Mouse (Mus musculus): ENCODE measurements around the gene Map3k5. TPM values are rescaled to one million over a fixed set of nuclear protein-coding genes. Genes with fewer than 3 reads are reported as not detected.

Map3k5 gene
- total and polyA plus RNA-seq, 3 experiments, result 0.35 to 0.97 TPM; not detected in 1

DNA sequence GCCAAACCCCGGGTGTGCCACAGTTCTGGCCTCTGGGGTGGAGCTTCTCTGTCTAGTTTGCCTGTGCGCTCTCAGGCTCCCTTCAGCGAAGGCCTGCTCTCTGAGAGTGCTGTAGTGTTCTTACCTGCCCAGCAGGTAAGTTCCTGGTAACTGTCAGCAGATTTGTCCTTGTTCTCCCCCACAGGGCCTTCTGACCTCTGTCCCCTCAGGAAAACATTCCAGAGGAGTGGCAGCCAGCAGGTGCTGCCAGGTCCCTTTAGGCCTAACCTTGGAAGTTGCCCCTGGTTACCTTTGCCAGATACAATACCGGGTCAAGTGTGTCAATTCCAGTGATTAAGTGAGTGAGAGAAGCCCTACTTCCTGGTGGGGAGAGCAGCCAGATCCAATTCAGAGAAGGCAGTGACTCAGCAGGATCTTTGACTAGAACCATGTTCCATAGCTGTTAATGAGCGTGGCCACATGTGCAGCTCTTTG is 252.6 kb downstream of the Map3k5 start:
- TF ChIP-seq ELF1 (IDR thresholded peaks at IDR 0.05; ENCODE audit: low read depth, low read length) (no peak), ZNF384 (IDR thresholded peaks at IDR 0.05; ENCODE audit: low read depth, low read length) (no peak), TAL1 (IDR thresholded peaks at IDR 0.05; ENCODE audit: low read length) (no peak), MXI1 (IDR thresholded peaks at IDR 0.05; ENCODE audit: low read depth, low read length) (no peak), BHLHE40 (IDR thresholded peaks at IDR 0.05; ENCODE audit: borderline replicate concordance, low read depth, low read length) (no peak), UBTF (IDR thresholded peaks at IDR 0.05; ENCODE audit: borderline replicate concordance, insufficient read depth, low read depth, low read length) (no peak), ETS1 (IDR thresholded peaks at IDR 0.05; ENCODE audit: low read depth, low read length) (no peak), MYC (IDR thresholded peaks at IDR 0.05; ENCODE audit: low read depth, low read length) (no peak), CHD1 (IDR thresholded peaks at IDR 0.05; ENCODE audit: low read depth, low read length) (no peak), USF2 (IDR thresholded peaks at IDR 0.05; ENCODE audit: borderline replicate concordance in 1 of 2, insufficient read depth in 1 of 2, low read depth in 1 of 2, low read length in 2 of 2) (no peak), NELFE (IDR thresholded peaks at IDR 0.05; ENCODE audit: low read depth, low read length) (no peak), GABPA (IDR thresholded peaks at IDR 0.05; ENCODE audit: low read depth, low read length) (no peak)
- no peaks in the 10 kb centered on the region for H3K9me3 ChIP-seq (replicated peaks; ENCODE audit: insufficient read depth, low read length)
- H3K79me2 ChIP-seq (ENCODE audit: control insufficient read depth, insufficient read depth, low read length, poor library complexity), result no peaks in the 10 kb centered on the region
- H3K9ac ChIP-seq (ENCODE audit: control insufficient read depth, low read depth, low read length, poor library complexity, severe bottlenecking), result no peak overlapping the region
- no peak for DNase-seq (ENCODE audit: low read depth, low spot score)
- no peaks in the 10 kb centered on the region for H3K27me3 ChIP-seq (ENCODE audit: control insufficient read depth in 1 of 2, insufficient read depth in 2 of 2, low read length in 2 of 2)
- H3K27ac ChIP-seq (ENCODE audit: control insufficient read depth, low read depth, low read length), result no peak overlapping the region
- H3K4me1 ChIP-seq (ENCODE audit: control insufficient read depth in 1 of 2, insufficient read depth in 2 of 2, low read length in 2 of 2), result no peaks in the 10 kb centered on the region
- H3K4me3 ChIP-seq (ENCODE audit: control insufficient read depth in 1 of 2, insufficient read depth in 1 of 2, low read depth in 2 of 2, low read length in 2 of 2), result no peak overlapping the region
- H3K36me3 ChIP-seq (ENCODE audit: control insufficient read depth in 1 of 2, insufficient read depth in 2 of 2, low read length in 2 of 2), result no peaks in the 10 kb centered on the region

DNA sequence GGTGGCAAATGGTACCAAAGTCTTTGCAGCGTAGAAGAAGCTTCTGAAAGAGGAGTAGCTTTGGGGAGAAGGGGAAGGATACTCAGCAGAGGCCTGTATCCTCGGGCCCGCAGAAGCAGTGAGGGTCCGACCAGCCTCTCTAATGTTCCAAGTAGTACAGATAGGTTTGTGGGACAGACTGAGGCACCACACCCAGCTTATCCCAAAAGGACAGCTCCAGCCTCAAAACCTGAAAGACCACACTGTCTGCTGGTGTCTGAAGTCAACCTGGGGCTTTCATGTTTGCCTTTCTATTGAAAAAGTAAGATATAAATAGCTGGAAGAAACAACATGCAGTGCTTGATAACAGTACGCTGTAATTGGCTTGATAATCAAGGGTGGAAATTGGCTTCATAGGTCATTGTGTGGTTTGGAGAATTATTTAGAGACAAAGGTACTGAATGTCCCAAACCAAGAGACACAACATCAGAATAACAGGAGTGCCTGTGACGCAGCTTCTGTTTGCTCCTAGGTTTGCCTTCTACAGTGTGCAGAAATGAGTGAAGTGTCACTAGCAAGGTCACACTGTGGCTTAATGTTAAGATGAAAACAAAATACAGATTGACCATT is 256.0 kb downstream of the Map3k5 start:
- no peak for DNase-seq (ENCODE audit: low read depth, low spot score)
- no peak overlapping the region for H3K4me3 ChIP-seq (ENCODE audit: control insufficient read depth in 1 of 2, insufficient read depth in 1 of 2, low read depth in 2 of 2, low read length in 2 of 2)
- TF ChIP-seq ZMIZ1 (IDR thresholded peaks at IDR 0.05; ENCODE audit: low read depth, low read length), result no peak
- no peak for TF ChIP-seq HCFC1 (IDR thresholded peaks at IDR 0.05; ENCODE audit: low read depth, low read length)
- no peak for TF ChIP-seq USF2 (IDR thresholded peaks at IDR 0.05; ENCODE audit: borderline replicate concordance in 1 of 2, insufficient read depth in 1 of 2, low read depth in 1 of 2, low read length in 2 of 2)
- no peak for TF ChIP-seq POLR2AphosphoS2 (IDR thresholded peaks at IDR 0.05; ENCODE audit: low read length)
- TF ChIP-seq CTCF (IDR thresholded peaks at IDR 0.05 in 2 of 3, conservative IDR thresholded peaks at IDR 0.05 in 1 of 3; ENCODE audit: control insufficient read depth in 1 of 3, insufficient read depth in 1 of 3, low read depth in 2 of 3, low read length in 3 of 3, poor library complexity in 1 of 3, severe bottlenecking in 1 of 3), result no peak
- TF ChIP-seq ELF1 (IDR thresholded peaks at IDR 0.05; ENCODE audit: low read depth, low read length), result no peak
- TF ChIP-seq UBTF (IDR thresholded peaks at IDR 0.05; ENCODE audit: borderline replicate concordance, insufficient read depth, low read depth, low read length), result no peak
- no peak for TF ChIP-seq KAT2A (conservative IDR thresholded peaks at IDR 0.05; ENCODE audit: low read depth, low read length)
- no peak for TF ChIP-seq ZC3H11A (IDR thresholded peaks at IDR 0.05; ENCODE audit: low read depth, low read length)
- no peak for TF ChIP-seq CHD1 (IDR thresholded peaks at IDR 0.05; ENCODE audit: low read depth, low read length)
- TF ChIP-seq POLR2A (IDR thresholded peaks at IDR 0.05; ENCODE audit: control insufficient read depth in 1 of 2, insufficient read depth in 1 of 2, low read depth in 1 of 2, low read length in 2 of 2, poor library complexity in 1 of 2), result no peak
- no peak for TF ChIP-seq JUND (IDR thresholded peaks at IDR 0.05; ENCODE audit: low read depth, low read length)
- no peak for TF ChIP-seq TAL1 (IDR thresholded peaks at IDR 0.05; ENCODE audit: low read length)
- H3K9me3 ChIP-seq (replicated peaks; ENCODE audit: insufficient read depth, low read length), result no peaks in the 10 kb centered on the region
- H3K27me3 ChIP-seq (ENCODE audit: control insufficient read depth in 1 of 2, insufficient read depth in 2 of 2, low read length in 2 of 2), result no peaks in the 10 kb centered on the region
- no peaks in the 10 kb centered on the region for H3K79me2 ChIP-seq (ENCODE audit: control insufficient read depth, insufficient read depth, low read length, poor library complexity)
- no peak overlapping the region for H3K9ac ChIP-seq (ENCODE audit: control insufficient read depth, low read depth, low read length, poor library complexity, severe bottlenecking)
- no peak overlapping the region for H3K27ac ChIP-seq (ENCODE audit: control insufficient read depth, low read depth, low read length)
- no peaks in the 10 kb centered on the region for H3K36me3 ChIP-seq (ENCODE audit: control insufficient read depth in 1 of 2, insufficient read depth in 2 of 2, low read length in 2 of 2)
- no peaks in the 10 kb centered on the region for H3K4me1 ChIP-seq (ENCODE audit: control insufficient read depth in 1 of 2, insufficient read depth in 2 of 2, low read length in 2 of 2)
